22 mouse cellular contexts compared by ENCODE assay signal in genomic region chr14:7803874-7804557, GRCm38 (mm10). TPM values are rescaled to one million over a fixed set of nuclear protein-coding genes. Genes with fewer than 3 reads are reported as not detected.
DNase-seq lines count a peak whose midpoint lies in the region; ATAC-seq and TF ChIP-seq lines count a peak whose summit lies in the region.
"Had no signal": no experiment of that assay in that cellular context is flagged by ENCODE, and none has a peak within 500 bp of the region (broad histone marks: within the 10 kb centered on the region; RNA-seq: fewer than 3 reads in every experiment).

No protein-coding gene starts in this region.

- ATAC-seq in hindbrain, postnatal 0 days, result peak; percentile 71
- no peak for ATAC-seq in hindbrain, embryonic 11.5 days (ENCODE audit: low FRiP score)
- peak; percentile 41 for ATAC-seq in limb, embryonic 14.5 days (ENCODE audit: low FRiP score, low read depth)
- no peak for ATAC-seq in erythroid progenitor cell, adult 5-6 weeks (replicated peaks; ENCODE audit: low FRiP score, poor library complexity, severe bottlenecking)
- ATAC-seq: lung, postnatal 0 days had no signal

- no peak for TF ChIP-seq POLR2A in limb, embryonic 14.5 days (IDR thresholded peaks at IDR 0.05; ENCODE audit: borderline replicate concordance, extremely low read depth, insufficient read depth, insufficient read length)

- H3K36me3 ChIP-seq in hindbrain, postnatal 0 days (ENCODE audit: insufficient read depth, low read length), result no peaks in the 10 kb centered on the region
- H3K36me3 ChIP-seq in hindbrain, embryonic 11.5 days (ENCODE audit: control insufficient read depth, insufficient read depth, low read length), result no peaks in the 10 kb centered on the region
- no peaks in the 10 kb centered on the region for H3K36me3 ChIP-seq in limb, embryonic 14.5 days (ENCODE audit: control insufficient read depth, insufficient read depth, low read length)
- H3K36me3 ChIP-seq: heart, embryonic 13.5 days; midbrain, embryonic 12.5 days had no signal

- no peak overlapping the region for H3K9ac ChIP-seq in hindbrain, postnatal 0 days (replicated peaks; ENCODE audit: low read length)
- no peak overlapping the region for H3K9ac ChIP-seq in hindbrain, embryonic 11.5 days (ENCODE audit: low read depth, low read length)
- H3K9ac ChIP-seq in limb, embryonic 14.5 days (ENCODE audit: low read depth, low read length, severe bottlenecking), result no peak overlapping the region
- H3K9ac ChIP-seq: heart, embryonic 13.5 days; hindbrain, embryonic 14.5 days; midbrain, embryonic 12.5 days had no signal

- H3K27ac ChIP-seq in hindbrain, postnatal 0 days, result no peak overlapping the region
- H3K27ac ChIP-seq in hindbrain, embryonic 11.5 days (ENCODE audit: low read depth, low read length), result no peak overlapping the region
- H3K27ac ChIP-seq in limb, embryonic 14.5 days (replicated peaks; ENCODE audit: low read depth, low read length), result no peak overlapping the region
- H3K27ac ChIP-seq: heart, embryonic 13.5 days; hindbrain, embryonic 14.5 days; midbrain, embryonic 12.5 days had no signal

- no peaks in the 10 kb centered on the region for H3K4me1 ChIP-seq in hindbrain, postnatal 0 days (ENCODE audit: insufficient read depth, low read length)
- no peaks in the 10 kb centered on the region for H3K4me1 ChIP-seq in hindbrain, embryonic 11.5 days (replicated peaks; ENCODE audit: control insufficient read depth, insufficient read depth, low read length)
- no peaks in the 10 kb centered on the region for H3K4me1 ChIP-seq in limb, embryonic 14.5 days (ENCODE audit: control insufficient read depth, insufficient read depth, low read length)
- H3K4me1 ChIP-seq: midbrain, embryonic 12.5 days had no signal

- no peak for TF ChIP-seq CTCF in hindbrain, postnatal 0 days (IDR thresholded peaks at IDR 0.05; ENCODE audit: low read depth)

- WGBS in hindbrain, postnatal 0 days, result 53% methylated on average over 4 of the region's 4 CpGs
- WGBS in hindbrain, embryonic 11.5 days, result 63% methylated on average over 4 of the region's 4 CpGs
- 65% methylated on average over 4 of the region's 4 CpGs for whole genome bisulfite sequencing in limb, embryonic 14.5 days

- H3K4me2 ChIP-seq in hindbrain, postnatal 0 days (ENCODE audit: low read depth, low read length), result no peak overlapping the region
- no peak overlapping the region for H3K4me2 ChIP-seq in hindbrain, embryonic 11.5 days (replicated peaks; ENCODE audit: low read depth, low read length)
- H3K4me2 ChIP-seq in limb, embryonic 14.5 days (replicated peaks; ENCODE audit: low read depth, low read length, severe bottlenecking), result no peak overlapping the region
- H3K4me2 ChIP-seq: heart, embryonic 13.5 days; hindbrain, embryonic 14.5 days; midbrain, embryonic 12.5 days had no signal

- DNase-seq in hindbrain, postnatal 0 days (ENCODE audit: low spot score), result peak; percentile 51
- DNase-seq in hindbrain, embryonic 11.5 days (ENCODE audit: low spot score), result no peak
- DNase-seq in ZHBTc4 (ENCODE audit: low read depth, low spot score), result peak; percentile 58
- peak; percentile 61 for DNase-seq in cerebellum, adult 8-10 months
- DNase-seq in limb, embryonic 14.5 days (ENCODE audit: low spot score), result no peak
- DNase-seq in gastrocnemius, postnatal 10 days, result no peak
- DNase-seq in layer of hippocampus, adult 9-10 months (ENCODE audit: low spot score), result no peak
- DNase-seq: adrenal gland, postnatal 25 days; gastrocnemius, postnatal 14 days; kidney, postnatal 10 days; layer of hippocampus, postnatal 36 days; liver; right cerebral cortex, adult 18-20 months; thymus, adult 2 months had no signal

- no peaks in the 10 kb centered on the region for H3K9me3 ChIP-seq in hindbrain, postnatal 0 days (ENCODE audit: low read length)
- H3K9me3 ChIP-seq in hindbrain, embryonic 11.5 days (ENCODE audit: control insufficient read depth, low read length), result no peaks in the 10 kb centered on the region
- no peaks in the 10 kb centered on the region for H3K9me3 ChIP-seq in limb, embryonic 14.5 days (ENCODE audit: control insufficient read depth, low read length)

- H3K4me3 ChIP-seq in hindbrain, postnatal 0 days (ENCODE audit: low read length), result no peak overlapping the region
- H3K4me3 ChIP-seq in hindbrain, embryonic 11.5 days (ENCODE audit: low read depth, low read length), result no peak overlapping the region
- no peak overlapping the region for H3K4me3 ChIP-seq in limb, embryonic 14.5 days (replicated peaks; ENCODE audit: low read length)
- H3K4me3 ChIP-seq: erythroblast, embryonic 14.5 days; heart, embryonic 13.5 days; midbrain, embryonic 12.5 days had no signal

- no peaks in the 10 kb centered on the region for H3K27me3 ChIP-seq in hindbrain, postnatal 0 days (ENCODE audit: insufficient read depth, low read length)
- no peaks in the 10 kb centered on the region for H3K27me3 ChIP-seq in hindbrain, embryonic 11.5 days (ENCODE audit: control insufficient read depth, insufficient read depth, low read length)
- H3K27me3 ChIP-seq in limb, embryonic 14.5 days (ENCODE audit: control insufficient read depth, insufficient read depth, low read length), result no peaks in the 10 kb centered on the region
- H3K27me3 ChIP-seq: heart, embryonic 13.5 days; midbrain, embryonic 12.5 days had no signal

RNA-seq across cellular contexts. Expression of gene Gm26661, which starts 12.6 kb away (rescaled TPM):
- total RNA-seq in hindbrain, postnatal 0 days (2014; rRNA removed), result not detected in 2 replicates
- 0.94 TPM in 1 of 2 replicates, not detected in the other for polyA plus RNA-seq in hindbrain, postnatal 0 days (2015; fragmentation: Nextera tagmentation; extraction: Ambion mirVana)
- not detected in 2 replicates for polyA plus RNA-seq in hindbrain, embryonic 11.5 days (2014; fragmentation: Nextera tagmentation; extraction: Ambion mirVana)
- not detected in 2 replicates for polyA plus RNA-seq in limb, embryonic 14.5 days (2012; rRNA removed)
- not detected in 2 replicates for polyA plus RNA-seq in limb, embryonic 14.5 days (2014; fragmentation: Nextera tagmentation; extraction: Ambion mirVana)
- total RNA-seq in erythroid progenitor cell, adult 5-6 weeks (2015; ENCODE audit: low replicate concordance), result not detected in 2 replicates
- not detected in 2 replicates for total RNA-seq in erythroid progenitor cell, adult 5-6 weeks (2017; ENCODE audit: low replicate concordance)
- not detected for total RNA-seq in gastrocnemius, postnatal 10 days (2021)
- total RNA-seq: adrenal gland, postnatal 25 days; gastrocnemius, postnatal 14 days; layer of hippocampus, postnatal 36 days had no signal
- polyA plus RNA-seq: cortical plate, adult 2 months; erythroblast, embryonic 14.5 days; heart, embryonic 13.5 days; hindbrain, embryonic 14.5 days; lung, postnatal 0 days; midbrain, embryonic 12.5 days; neural tube, embryonic 14.5 days; thymus, adult 2 months had no signal

RNA-seq across cellular contexts. Expression of gene Flnb, which starts 13.7 kb away (rescaled TPM):
- total RNA-seq in hindbrain, postnatal 0 days (2014; rRNA removed), result 28.8 and 32.7 TPM in 2 replicates
- 4.2 and 8.5 TPM in 2 replicates for polyA plus RNA-seq in hindbrain, postnatal 0 days (2015; fragmentation: Nextera tagmentation; extraction: Ambion mirVana)
- 12.9 and 16.5 TPM in 2 replicates for polyA plus RNA-seq in hindbrain, embryonic 11.5 days (2014; fragmentation: Nextera tagmentation; extraction: Ambion mirVana)
- 58.7 and 65.2 TPM in 2 replicates for polyA plus RNA-seq in limb, embryonic 14.5 days (2012; rRNA removed)
- 39.4 and 46.5 TPM in 2 replicates for polyA plus RNA-seq in limb, embryonic 14.5 days (2014; fragmentation: Nextera tagmentation; extraction: Ambion mirVana)
- total RNA-seq in erythroid progenitor cell, adult 5-6 weeks (2015; ENCODE audit: low replicate concordance), result 1.4 and 1.7 TPM in 2 replicates
- total RNA-seq in erythroid progenitor cell, adult 5-6 weeks (2017; ENCODE audit: low replicate concordance), result 0.64 and 1.2 TPM in 2 replicates
- total RNA-seq in gastrocnemius, postnatal 10 days (2021), result 10 to 100 TPM; 29.5 to 30.8 TPM

Comparison
In these comparisons a context has a peak if more than half of its experiments do, and no peak if none do; other contexts are left out.
1. ATAC-seq: peak in hindbrain, postnatal 0 days (single experiment) and limb, embryonic 14.5 days (single experiment); none in hindbrain, embryonic 11.5 days (single experiment) and erythroid progenitor cell, adult 5-6 weeks (single experiment).
2. DNase-seq: peak in hindbrain, postnatal 0 days (single experiment), ZHBTc4 (single experiment) and cerebellum, adult 8-10 months (single experiment); none in hindbrain, embryonic 11.5 days (single experiment), limb, embryonic 14.5 days (single experiment), gastrocnemius, postnatal 10 days (single experiment) and layer of hippocampus, adult 9-10 months (single experiment).
3. RNA of gene Flnb, which starts 13.7 kb away (total RNA-seq): 28.8 to 32.7 TPM in hindbrain, postnatal 0 days and 29.5 to 30.8 TPM in gastrocnemius, postnatal 10 days; 0.64 to 1.7 TPM in erythroid progenitor cell, adult 5-6 weeks; every median in the first group is over 10 times any median in the second.